8 mouse cellular contexts compared by ENCODE assay signal in genomic region chr3:97228457-97228856, GRCm38 (mm10).
A peak's percentile ranks its signal among the peaks of the same experiment; 100 is the strongest.
DNase-seq lines count a peak whose midpoint lies in the region; ATAC-seq and TF ChIP-seq lines count a peak whose summit lies in the region.

No protein-coding gene starts in this region.

- H3K9me3 ChIP-seq in kidney, embryonic 15.5 days (replicated peaks) = no peaks in the 10 kb centered on the region
- H3K9me3 ChIP-seq in embryonic facial prominence, embryonic 12.5 days = no peaks in the 10 kb centered on the region
- 0 out of 2 replicates have a peak, but pooled peaks cover 3% of the 10 kb centered on the region for H3K9me3 ChIP-seq in intestine, embryonic 14.5 days (ENCODE audit: control insufficient read depth, low read length)
- no peaks in the 10 kb centered on the region for H3K9me3 ChIP-seq in midbrain, postnatal 0 days (ENCODE audit: low read length)

- peak overlapping the region; percentile 94 for H3K27ac ChIP-seq in kidney, embryonic 15.5 days
- peak overlapping the region; percentile 97 for H3K27ac ChIP-seq in embryonic facial prominence, embryonic 12.5 days
- peak overlapping the region; percentile 87; the same call in 1 of the 2 replicates for H3K27ac ChIP-seq in intestine, embryonic 14.5 days (ENCODE audit: low read depth)
- H3K27ac ChIP-seq in midbrain, postnatal 0 days (ENCODE audit: low read depth, low read length) = peak overlapping the region; percentile 82; the same call in 1 of the 2 replicates

- peaks cover 29% of the 10 kb centered on the region for H3K4me1 ChIP-seq in kidney, embryonic 15.5 days
- H3K4me1 ChIP-seq in embryonic facial prominence, embryonic 12.5 days = peaks cover 31% of the 10 kb centered on the region
- H3K4me1 ChIP-seq in intestine, embryonic 14.5 days (replicated peaks; ENCODE audit: control insufficient read depth, insufficient read depth, low read length) = peaks cover 33% of the 10 kb centered on the region
- H3K4me1 ChIP-seq in midbrain, postnatal 0 days (ENCODE audit: insufficient read depth, low read length) = peaks cover 7% of the 10 kb centered on the region; the same call in 1 of the 2 replicates

- WGBS in kidney, embryonic 15.5 days = 15% methylated on average over 12 of the region's 12 CpGs
- 14% methylated on average over 12 of the region's 12 CpGs for WGBS in embryonic facial prominence, embryonic 12.5 days
- 15% methylated on average over 12 of the region's 12 CpGs for WGBS in intestine, embryonic 14.5 days
- 18% methylated on average over 12 of the region's 12 CpGs for WGBS in midbrain, postnatal 0 days

- no peaks in the 10 kb centered on the region for H3K27me3 ChIP-seq in kidney, embryonic 15.5 days
- H3K27me3 ChIP-seq in embryonic facial prominence, embryonic 12.5 days = no peaks in the 10 kb centered on the region
- no peaks in the 10 kb centered on the region for H3K27me3 ChIP-seq in intestine, embryonic 14.5 days (replicated peaks; ENCODE audit: control insufficient read depth, insufficient read depth, low read length)
- no peaks in the 10 kb centered on the region for H3K27me3 ChIP-seq in midbrain, postnatal 0 days (ENCODE audit: insufficient read depth, low read length)

- H3K36me3 ChIP-seq in kidney, embryonic 15.5 days = peaks cover 7% of the 10 kb centered on the region
- peaks cover 6% of the 10 kb centered on the region; the same call in 1 of the 2 replicates for H3K36me3 ChIP-seq in embryonic facial prominence, embryonic 12.5 days
- peaks cover 6% of the 10 kb centered on the region; the same call in 1 of the 2 replicates for H3K36me3 ChIP-seq in intestine, embryonic 14.5 days (ENCODE audit: control insufficient read depth, insufficient read depth, low read length)
- no peaks in the 10 kb centered on the region for H3K36me3 ChIP-seq in midbrain, postnatal 0 days (ENCODE audit: insufficient read depth, low read length)

- no peak for ATAC-seq in kidney, embryonic 15.5 days (replicated peaks; ENCODE audit: low FRiP score)
- no peak for ATAC-seq in embryonic facial prominence, embryonic 12.5 days (ENCODE audit: insufficient number of reproducible peaks, insufficient read depth, low FRiP score, low TSS enrichment)
- ATAC-seq in intestine, embryonic 14.5 days (replicated peaks; ENCODE audit: low FRiP score, low TSS enrichment, low read depth) = no peak
- ATAC-seq in midbrain, postnatal 0 days (ENCODE audit: low FRiP score) = no peak

- H3K9ac ChIP-seq in kidney, embryonic 15.5 days = peak overlapping the region; percentile 59
- H3K9ac ChIP-seq in embryonic facial prominence, embryonic 12.5 days = peak overlapping the region; percentile 62
- H3K9ac ChIP-seq in intestine, embryonic 14.5 days (ENCODE audit: low read length) = peak overlapping the region; percentile 61
- H3K9ac ChIP-seq in midbrain, postnatal 0 days (replicated peaks; ENCODE audit: low read length, poor library complexity, severe bottlenecking) = no peak overlapping the region

- DNase-seq in kidney, postnatal 4 days = no peak
- no peak for DNase-seq in intestine, embryonic 14.5 days (ENCODE audit: low spot score)
- no peak for DNase-seq in midbrain, postnatal 0 days (ENCODE audit: low spot score)
- DNase-seq in ovary, postnatal 14 days (ENCODE audit: low spot score) = no peak
- DNase-seq in layer of hippocampus, postnatal 36 days = no peak
- no peak for DNase-seq in spleen, postnatal 4 days (ENCODE audit: low spot score in 2 of 2)

- TF ChIP-seq CTCF in midbrain, postnatal 0 days (IDR thresholded peaks at IDR 0.05) = no peak

- peak overlapping the region; percentile 87 for H3K4me3 ChIP-seq in kidney, embryonic 15.5 days (replicated peaks)
- peak overlapping the region; percentile 87 for H3K4me3 ChIP-seq in embryonic facial prominence, embryonic 12.5 days
- H3K4me3 ChIP-seq in intestine, embryonic 14.5 days (ENCODE audit: low read depth, low read length) = peak overlapping the region; percentile 70
- peak overlapping the region; percentile 87; the same call in 1 of the 2 replicates for H3K4me3 ChIP-seq in midbrain, postnatal 0 days (ENCODE audit: low read depth, low read length)

- H3K4me2 ChIP-seq in kidney, embryonic 15.5 days = peak overlapping the region; percentile 85
- H3K4me2 ChIP-seq in embryonic facial prominence, embryonic 12.5 days (replicated peaks) = peak overlapping the region; percentile 85
- peak overlapping the region; percentile 83 for H3K4me2 ChIP-seq in intestine, embryonic 14.5 days (ENCODE audit: low read length)
- peak overlapping the region; percentile 84 for H3K4me2 ChIP-seq in midbrain, postnatal 0 days (ENCODE audit: low read depth, low read length, poor library complexity, severe bottlenecking)
